Mouse (Mus musculus): Measurements from ENCODE around the gene Safb2. TPM values are rescaled to one million over a fixed set of nuclear protein-coding genes. Genes with fewer than 3 reads are reported as not detected.
A peak's percentile ranks its signal among the peaks of the same experiment; 100 is the strongest.
"Not testable (repeated sequence)": the region's sequence is repeated elsewhere in the genome, so short reads cannot be mapped to it uniquely, and the experiment has no call there.

The Safb2 gene
- total RNA-seq (2015) = 56.2 and 63.8 TPM in 2 replicates
- 70.3 and 120 TPM in 2 replicates for total RNA-seq (2017)

DNA sequence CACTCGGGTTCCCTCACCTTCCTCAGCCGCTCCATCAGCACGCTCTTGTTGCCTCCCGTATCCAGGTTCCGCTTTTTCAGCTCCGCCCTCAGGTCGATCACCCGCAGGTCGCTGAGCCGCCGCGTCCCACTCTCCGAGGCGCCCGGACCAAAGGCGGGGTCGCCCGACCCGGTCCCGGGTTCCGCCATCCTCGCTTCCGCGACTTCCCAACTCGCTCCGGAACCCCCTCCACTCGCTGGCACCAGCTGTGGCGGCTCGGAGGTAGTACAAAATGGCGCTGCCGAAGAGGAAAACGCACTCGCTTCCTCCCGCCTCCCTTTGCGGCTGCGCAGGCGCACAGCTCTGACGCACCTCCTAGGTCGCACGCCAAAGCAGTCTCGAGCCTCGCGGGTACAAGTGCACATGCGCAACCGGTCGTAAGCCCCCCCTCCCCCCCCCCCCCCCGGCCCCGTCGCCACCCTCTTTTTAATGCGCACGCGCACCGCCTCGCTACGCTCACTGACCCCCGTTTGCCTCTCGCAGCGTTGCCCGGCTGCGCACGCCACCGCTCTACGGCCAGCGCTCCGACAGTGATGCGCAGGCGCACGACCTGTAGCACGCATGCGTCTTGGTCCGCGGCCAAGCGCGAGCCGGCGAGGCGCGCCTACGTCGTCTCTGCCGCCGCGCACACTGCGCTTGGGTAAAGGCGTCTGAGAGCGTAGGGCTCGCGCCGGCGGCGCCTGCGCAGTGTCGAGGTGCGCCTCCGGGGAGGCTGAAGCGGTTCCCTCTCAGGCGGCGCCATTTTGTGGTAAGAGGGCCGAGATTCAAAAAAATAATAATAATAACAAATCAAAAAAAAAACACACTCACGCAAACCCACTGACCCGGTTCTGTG, at the start of gene Safb2, which contains the start of gene Safb:
Gene Safb2 (minus strand): TSS at position 329 of the 874 bp plus-strand sequence.
Gene Safb (plus strand): TSS at position 569 of the 874 bp plus-strand sequence.
- peak; percentile 79 for ATAC-seq (replicated peaks; ENCODE audit: poor library complexity)

DNA sequence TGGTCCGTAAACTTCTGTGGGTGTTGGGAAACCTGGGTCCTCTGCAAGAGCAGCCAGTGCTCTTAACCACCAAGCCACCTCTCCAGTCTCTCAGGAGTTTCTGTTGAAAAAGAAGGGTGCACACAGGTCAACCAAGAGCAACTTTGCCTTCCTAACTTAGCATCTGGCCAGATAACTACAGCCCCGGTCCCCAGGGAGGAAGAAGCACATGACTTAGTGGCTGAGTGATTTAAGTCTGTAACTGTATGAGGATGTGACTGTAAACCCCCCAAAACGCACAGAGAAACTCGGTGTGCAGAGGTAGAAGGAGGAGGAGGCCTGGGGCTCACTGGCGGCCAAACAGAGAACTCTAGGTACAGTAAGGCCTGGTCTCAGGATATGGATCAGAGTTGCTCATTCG, 49.6 kb upstream of the Safb2 start:
- no peak for ATAC-seq (replicated peaks; ENCODE audit: poor library complexity)

DNA sequence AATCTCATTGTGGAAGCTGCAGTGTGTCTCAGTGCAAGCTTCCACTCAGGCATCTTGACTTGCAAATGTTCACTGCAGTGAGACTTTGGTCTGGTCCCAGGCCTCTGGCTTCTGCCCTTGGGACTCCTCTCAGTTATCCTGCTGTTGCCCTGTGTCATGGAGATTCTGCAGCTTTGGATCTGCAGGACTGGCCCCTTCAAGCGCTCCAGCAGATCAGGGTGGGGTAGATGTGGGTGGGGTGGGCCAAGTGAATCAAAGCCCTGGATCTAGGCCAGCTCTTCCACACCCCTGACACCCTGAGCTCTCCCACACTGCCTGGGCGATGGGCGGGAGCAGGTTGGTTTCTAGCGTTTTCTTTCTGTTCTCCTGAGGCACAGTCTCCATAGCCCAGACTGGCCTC, 47.4 kb upstream of the Safb2 start:
- ATAC-seq (replicated peaks; ENCODE audit: poor library complexity) = no peak

DNA sequence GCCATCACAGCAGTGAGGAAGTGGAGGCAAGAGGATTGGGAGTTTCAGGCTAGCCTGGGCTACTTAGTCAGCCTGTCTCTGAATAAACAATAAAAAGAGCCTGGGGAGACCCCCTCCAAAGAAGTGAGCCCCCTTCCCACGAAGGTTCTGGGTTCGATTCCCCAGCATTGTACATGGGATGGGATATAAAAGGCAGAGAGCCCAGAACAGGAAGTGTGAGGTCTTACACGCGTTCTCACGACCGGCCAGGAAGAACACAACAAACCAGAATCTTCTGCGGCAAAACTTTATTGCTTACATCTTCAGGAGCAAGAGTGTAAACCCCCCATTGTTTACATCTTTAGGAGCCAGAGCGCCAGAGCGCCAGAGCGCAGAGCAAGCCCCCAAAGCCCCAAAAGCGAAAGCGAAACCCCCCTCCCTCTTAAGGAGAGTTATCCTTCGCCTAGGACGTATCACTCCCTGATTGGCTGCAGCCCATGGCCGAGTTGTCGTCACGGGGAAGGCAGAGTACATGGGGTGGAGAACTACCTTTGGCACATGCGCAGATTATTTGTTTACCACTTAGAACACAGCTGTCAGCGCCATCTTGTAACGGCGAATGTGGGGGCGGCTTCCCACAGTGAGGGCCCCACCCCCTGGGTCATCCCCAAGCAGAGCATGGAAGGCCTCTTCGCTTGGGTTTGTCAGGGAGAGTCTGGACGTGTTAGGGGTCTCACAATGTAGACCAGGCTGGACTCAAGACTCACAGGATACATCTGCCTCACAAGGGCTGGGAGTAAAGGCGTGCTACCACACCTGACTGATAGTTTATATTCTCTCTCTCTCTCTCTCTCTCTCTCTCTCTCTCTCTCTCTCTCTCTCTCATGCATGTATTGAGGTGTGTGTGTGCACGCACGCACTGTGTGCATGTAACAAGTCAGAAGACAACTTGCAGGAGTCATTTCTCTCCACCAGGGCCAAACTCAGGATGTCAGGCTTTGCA, 45.7 kb upstream of the Safb2 start:
- not testable (repeated sequence) for ATAC-seq (replicated peaks; ENCODE audit: poor library complexity)

GRCm38 (mm10) chr17:56627530-56628277, 43.3 kb upstream of the Safb2 start, which contains the start of gene Catsperd:
Catsperd (plus strand) TSS chr17:56628143.
- ATAC-seq (replicated peaks; ENCODE audit: poor library complexity) = no peak

GRCm38 (mm10) chr17:56626754-56627470, 42.5 kb upstream of the Safb2 start, which contains the start of gene Lonp1:
Lonp1 (minus strand) TSS chr17:56626887.
- peak; percentile 92 for ATAC-seq (replicated peaks; ENCODE audit: poor library complexity)

DNA sequence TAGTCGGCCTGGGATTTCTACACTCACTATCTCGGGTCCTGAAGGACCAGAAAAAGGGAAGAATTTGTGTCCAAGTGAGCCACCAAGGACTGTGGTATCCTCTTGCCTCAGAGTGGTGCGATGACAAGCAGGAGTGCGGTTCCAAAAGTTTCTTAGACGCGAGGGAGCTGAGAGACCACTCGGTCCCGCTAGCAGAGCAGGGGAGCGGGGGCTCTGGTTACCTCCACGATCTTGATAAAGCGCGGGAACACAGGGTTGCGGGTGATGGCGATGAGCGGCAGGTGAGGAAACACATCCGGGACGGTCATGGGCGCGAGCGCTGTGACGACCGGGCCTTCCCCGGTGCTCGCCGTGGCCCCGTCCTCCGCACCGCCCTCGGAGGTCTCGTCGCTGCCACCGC, 41.9 kb upstream of the Safb2 start:
- peak; percentile 9 for ATAC-seq (replicated peaks; ENCODE audit: poor library complexity)

GRCm38 (mm10) chr17:56625495-56625894, 41.1 kb upstream of the Safb2 start:
- no peak for ATAC-seq (replicated peaks; ENCODE audit: poor library complexity)

GRCm38 (mm10) chr17:56617628-56618027, 33.2 kb upstream of the Safb2 start:
- ATAC-seq (replicated peaks; ENCODE audit: poor library complexity) = no peak

DNA sequence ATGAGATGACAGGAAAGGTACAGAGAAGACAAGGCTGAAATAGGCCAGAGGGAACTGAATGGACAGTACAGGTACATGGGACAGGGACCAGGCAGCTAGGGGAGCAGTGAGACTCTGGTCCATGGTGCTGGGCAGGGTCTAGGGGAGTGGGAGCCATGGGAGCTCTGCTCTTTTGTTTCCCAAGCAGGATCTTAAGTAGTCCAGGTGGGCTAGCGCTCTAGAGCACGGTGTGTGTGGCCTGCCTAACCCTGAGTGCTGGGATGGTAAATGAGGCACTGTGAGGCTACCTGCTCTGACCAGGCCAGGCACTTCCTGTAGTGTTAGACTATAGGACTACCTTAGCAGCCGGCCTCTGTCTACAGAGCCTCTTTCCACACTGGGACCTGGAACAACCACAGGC, 32.3 kb upstream of the Safb2 start:
- ATAC-seq (replicated peaks; ENCODE audit: poor library complexity) = no peak

DNA sequence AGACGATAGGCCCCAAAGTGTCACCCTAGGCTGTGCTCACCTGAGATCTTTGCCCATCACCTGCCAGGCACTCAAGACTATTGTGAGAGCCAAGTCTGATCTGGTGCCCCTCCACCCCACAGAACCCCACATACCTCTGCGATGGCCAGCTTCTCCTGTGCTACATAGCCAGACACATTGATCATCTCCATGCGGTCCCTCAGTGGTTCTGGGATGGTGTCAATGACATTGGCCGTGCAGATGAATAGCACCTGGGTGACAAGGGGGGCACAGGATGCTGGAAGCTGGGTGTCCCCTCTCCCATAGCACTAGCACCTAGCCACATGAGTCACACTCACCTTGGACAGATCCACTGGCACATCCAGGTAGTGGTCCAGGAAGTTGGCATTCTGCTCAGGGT, 31.4 kb upstream of the Safb2 start:
- no peak for ATAC-seq (replicated peaks; ENCODE audit: poor library complexity)

DNA sequence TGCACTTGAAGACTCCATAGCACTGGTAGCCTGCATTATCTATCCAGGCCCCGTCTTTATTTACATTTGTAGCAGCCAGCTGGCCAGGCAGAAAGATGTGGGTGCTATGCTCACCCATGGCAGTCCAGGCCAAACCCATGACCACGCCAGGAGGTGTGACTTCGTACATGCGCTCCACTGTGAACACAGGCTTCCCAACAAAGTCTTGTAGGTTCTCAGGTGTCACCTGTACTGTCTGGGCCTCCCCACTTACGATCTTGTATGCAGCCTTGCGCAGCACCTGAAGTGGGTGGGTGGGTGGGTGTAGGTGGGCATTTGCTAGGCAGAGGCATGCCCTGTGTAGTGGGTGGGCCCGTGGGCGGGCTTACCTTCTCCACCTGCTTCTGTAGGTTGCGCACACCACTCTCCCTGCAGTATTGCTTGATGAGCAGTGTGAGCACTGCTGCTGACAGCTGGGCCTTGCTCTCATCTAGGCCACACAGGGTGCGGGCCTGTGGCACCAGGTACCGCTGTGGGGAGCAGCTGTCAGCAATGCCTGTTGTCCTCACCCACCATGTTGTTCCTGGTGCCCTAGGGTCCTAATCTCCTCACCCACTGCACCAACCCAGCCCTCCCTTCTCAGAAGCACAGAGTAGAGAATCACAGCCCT, 30.9 kb upstream of the Safb2 start:
- no peak for ATAC-seq (replicated peaks; ENCODE audit: poor library complexity)

DNA sequence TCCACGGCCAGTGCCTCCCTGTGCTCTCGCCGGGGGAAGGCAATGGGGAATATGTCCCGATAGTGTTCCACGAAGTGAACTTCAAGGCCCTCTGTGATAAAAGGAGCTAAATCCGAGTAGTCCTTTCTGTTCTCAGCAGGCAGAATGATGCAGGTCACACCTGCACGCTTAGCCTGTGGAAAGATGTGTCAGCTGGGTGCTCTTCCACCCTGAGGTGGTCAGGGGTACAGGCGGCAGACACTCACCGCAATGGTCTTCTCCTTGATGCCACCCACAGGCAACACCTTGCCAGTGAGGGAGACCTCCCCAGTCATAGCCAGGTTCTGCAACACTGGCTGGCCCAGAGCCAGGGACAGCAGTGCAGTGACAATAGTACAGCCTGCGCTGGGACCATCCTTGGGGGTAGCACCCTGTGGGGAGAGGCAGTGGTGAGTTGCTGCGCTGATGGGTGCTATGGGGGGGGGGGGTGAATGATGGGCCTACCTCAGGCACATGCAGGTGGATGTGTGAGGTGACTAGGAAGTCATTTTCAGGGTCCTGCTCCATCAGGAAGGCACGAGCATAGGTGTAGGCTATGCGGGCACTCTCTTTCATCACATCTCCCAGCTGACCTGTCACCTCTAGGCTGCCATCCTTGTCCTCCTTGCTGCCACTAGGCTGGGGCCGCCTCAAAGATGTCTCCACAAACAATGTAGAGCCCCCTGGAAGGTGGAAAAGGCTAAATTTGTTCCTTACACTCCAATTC, 30.2 kb upstream of the Safb2 start:
- ATAC-seq (replicated peaks; ENCODE audit: poor library complexity) = 0 out of 2 replicates have a peak, but pooled peaks have one; percentile 1

- ATAC-seq (replicated peaks; ENCODE audit: poor library complexity) = not testable (repeated sequence)
Observed at GRCm38 (mm10) chr17:56613893-56614292, 29.5 kb upstream of the Safb2 start.

- peak; percentile 54 for ATAC-seq (replicated peaks; ENCODE audit: poor library complexity)
Observed at GRCm38 (mm10) chr17:56613236-56613844, 29.0 kb upstream of the Safb2 start, which contains the start of gene Rpl36. Rpl36 (plus strand) TSS chr17:56613416.

DNA sequence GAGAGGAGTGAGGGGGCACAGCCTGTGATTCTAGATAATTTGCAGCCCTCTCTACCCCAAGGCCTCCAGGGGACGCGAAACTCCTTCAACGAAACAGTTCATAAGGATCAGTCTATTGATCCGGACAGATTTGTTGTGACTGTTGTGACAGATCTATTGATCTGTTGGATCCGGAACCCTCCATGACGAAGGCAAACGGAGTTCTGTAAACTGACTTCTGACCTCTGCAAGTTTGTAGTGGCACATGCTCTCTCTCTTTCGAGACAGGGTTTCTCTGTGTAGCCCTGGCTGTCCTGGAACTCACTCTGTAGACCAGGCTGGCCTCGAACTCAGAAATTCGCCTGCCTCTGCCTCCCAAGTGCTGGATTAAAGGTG, 28.2 kb upstream of the Safb2 start:
- not testable (repeated sequence) for ATAC-seq (replicated peaks; ENCODE audit: poor library complexity)

GRCm38 (mm10) chr17:56611861-56612564, 27.6 kb upstream of the Safb2 start:
- peak; percentile 17 for ATAC-seq (replicated peaks; ENCODE audit: poor library complexity)

All from megakaryocyte progenitor cell, adult 5-6 weeks (primary cell).